Mouse (Mus musculus) heart, adult 2 months (tissue): ENCODE measurements around the gene Drd4. TPM values are rescaled to one million over a fixed set of nuclear protein-coding genes. Genes with fewer than 3 reads are reported as not detected.

Experiments
- DNase-seq, 2 experiments: peaks; one replicate each; pipeline ENCODE4 v3.0.0; 2021
- H3K27ac ChIP-seq: fragments of 200-600 bp; 2 replicates; pipeline ENCODE4 v1.8.1; 2022
- H3K27me3 ChIP-seq: fragments of 200-500 bp; 2 replicates; pipeline ENCODE4 v1.6.1; 2012; ENCODE audit warnings: mild to moderate bottlenecking, low read length, inconsistent platforms, mixed read lengths; ENCODE audit not compliant: control insufficient read depth, insufficient read depth
- H3K36me3 ChIP-seq: fragments of 200-500 bp; 2 replicates; pipeline ENCODE4 v1.6.1; 2012; ENCODE audit warnings: low read length, inconsistent platforms; ENCODE audit not compliant: control insufficient read depth, insufficient read depth
- H3K4me1 ChIP-seq: fragments of 200-500 bp; 2 replicates; pipeline ENCODE4 v1.6.1; 2011; ENCODE audit warnings: low read length; ENCODE audit not compliant: control insufficient read depth, insufficient read depth
- H3K4me3 ChIP-seq: fragments of 200-600 bp; 2 replicates; pipeline ENCODE4 v1.8.1; 2022
- H3K79me2 ChIP-seq: fragments of 200-500 bp; replicated peaks from 2 replicates; pipeline ENCODE4 v1.6.1; 2012; ENCODE audit warnings: mild to moderate bottlenecking, inconsistent platforms, low read length, moderate library complexity, mixed read lengths; ENCODE audit not compliant: control insufficient read depth, insufficient read depth
- H3K9ac ChIP-seq: fragments of 200-500 bp; 2 replicates; pipeline ENCODE4 v1.6.1; 2012; ENCODE audit warnings: low read depth, mild to moderate bottlenecking, control low read depth, inconsistent platforms, low read length, mixed read lengths
- CTCF ChIP-seq: fragments of 200-600 bp; IDR thresholded peaks from 2 replicates; pipeline ENCODE4 v1.8.1; 2022; ENCODE audit warnings: antibody characterized with exemption, mild to moderate bottlenecking, moderate library complexity
- EP300 ChIP-seq: fragments of 200-500 bp; IDR thresholded peaks from 2 replicates; pipeline ENCODE4 v1.6.1; 2011; ENCODE audit warnings: low read depth, low read length, control low read depth; ENCODE audit not compliant: insufficient read depth
- POLR2A ChIP-seq: fragments of 200-500 bp; IDR thresholded peaks from 2 replicates; pipeline ENCODE4 v1.6.1; 2011; ENCODE audit warnings: mild to moderate bottlenecking, low read depth, low read length, control low read depth; ENCODE audit not compliant: insufficient read depth
- WGBS: fragments of 180-500 bp; shearing (Covaris S2); methylation state at CpG from one replicate; pipeline ENCODE4 v1.1.7; 2018; 5-methylcytosine and 5-hydroxymethylcytosine counted together
- intact Hi-C: fragments of 180-260 bp; cut with DNase I; formaldehyde crosslinking; loops from one replicate; pipeline ENCODE4 v1.15.1; 2025
- polyA plus RNA-seq: library from polyadenylated mRNA; depleted of rRNA; stranded (reverse); fragments of >200 nt; gene quantifications from 2 replicates; pipeline ENCODE4 v1.2.3, GENCODE M21; 2012; rRNA removed
- total RNA-seq, 2 experiments: library from RNA; stranded (reverse); gene quantifications; 2 replicates each; pipeline ENCODE4 v1.2.3; 2021

Gene Drd4
- total and polyA plus RNA-seq, 3 experiments: 0.04 TPM; not detected in 2

DNA sequence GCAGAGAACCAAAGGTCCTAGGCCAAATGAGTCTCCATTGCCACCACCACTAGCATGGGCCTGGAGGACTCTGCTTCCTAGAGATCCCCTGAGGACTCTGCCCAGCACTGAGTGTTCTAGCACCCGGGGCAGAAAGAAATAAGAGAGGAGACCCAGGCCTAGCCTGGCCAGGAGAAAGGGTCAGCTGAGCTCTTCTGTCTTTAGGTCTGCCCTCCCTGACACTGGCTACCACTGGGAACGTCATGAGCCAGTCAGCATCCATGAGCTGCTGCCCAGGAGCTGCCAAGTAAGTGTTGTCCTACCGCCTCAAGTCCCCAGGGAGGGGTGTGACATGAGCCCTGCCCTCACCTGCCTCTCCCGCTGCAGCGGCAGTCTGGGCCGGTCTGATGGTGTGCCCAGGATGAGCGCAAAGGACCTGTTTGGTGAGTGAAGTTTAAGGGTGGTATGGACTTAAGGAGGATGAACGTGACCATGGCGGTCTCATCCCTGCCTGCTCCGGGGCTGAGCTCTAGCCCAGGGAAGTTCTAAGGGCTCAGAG is 50.0 kb downstream of the Drd4 start:
- Histone ChIP-seq H3K4me3 (no peak overlapping the region), H3K27me3 (no peaks in the 10 kb centered on the region), H3K27ac (no peak overlapping the region), H3K79me2 (no peaks in the 10 kb centered on the region), H3K9ac (no peak overlapping the region), H3K36me3 (no peaks in the 10 kb centered on the region), H3K4me1 (peaks cover 5% of the 10 kb centered on the region)
- 81% methylated on average over 10 of the region's 10 CpGs for WGBS
- DNase-seq: no peak
- intact Hi-C loops: no loop called here
- TF ChIP-seq POLR2A: no peak
- no peak for TF ChIP-seq CTCF
- TF ChIP-seq EP300: no peak

DNA sequence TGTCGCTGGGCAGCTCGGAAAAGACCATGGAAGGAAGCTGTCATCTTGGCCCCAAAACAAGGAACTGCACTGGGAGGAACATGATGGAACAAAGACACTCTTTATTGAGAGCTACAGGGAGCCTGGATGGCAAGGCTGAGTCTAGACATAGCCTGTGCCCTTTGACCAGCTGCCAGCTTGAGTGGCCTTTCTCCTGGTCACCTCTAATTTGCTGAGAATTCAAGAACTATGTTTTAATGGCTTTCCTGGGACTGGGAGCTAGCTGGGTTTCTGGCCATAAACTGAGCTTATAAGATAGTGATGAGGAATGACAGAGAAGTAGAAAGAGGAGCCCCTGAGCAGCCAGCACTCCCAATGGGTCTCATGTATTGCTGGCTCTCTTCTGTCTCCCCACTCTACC is 51.4 kb downstream of the Drd4 start:
- Histone ChIP-seq H3K9ac (no peak overlapping the region), H3K79me2 (no peaks in the 10 kb centered on the region), H3K4me1 (no peaks in the 10 kb centered on the region; the same call in 1 of the 2 replicates), H3K36me3 (no peaks in the 10 kb centered on the region), H3K27me3 (no peaks in the 10 kb centered on the region), H3K27ac (no peak overlapping the region), H3K4me3 (no peak overlapping the region)
- 77% methylated on average over 2 of the region's 2 CpGs for WGBS
- TF ChIP-seq EP300 (no peak), CTCF (no peak), POLR2A (no peak)
- intact Hi-C loops: no loop called here
- DNase-seq: no peak

DNA sequence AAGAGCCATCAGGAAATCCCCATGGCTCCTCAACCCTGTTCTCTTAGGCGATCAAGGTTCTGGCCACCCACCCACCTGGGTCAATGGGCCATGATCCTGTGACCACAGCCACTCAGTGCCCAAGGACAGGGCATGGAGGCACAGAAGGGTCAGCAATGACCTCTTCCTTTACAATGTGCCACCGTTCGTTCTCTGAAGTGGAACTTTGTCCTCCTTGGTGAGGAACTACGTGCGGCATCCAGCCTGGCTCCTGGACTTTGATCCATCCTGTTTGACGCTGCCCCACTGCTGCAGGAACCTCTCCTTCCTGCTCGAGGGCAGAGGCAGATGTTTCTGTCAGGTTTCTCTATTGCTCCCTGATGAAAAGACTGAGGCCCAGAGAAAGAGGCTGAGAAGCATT is 51.9 kb downstream of the Drd4 start:
- 61% methylated on average over 7 of the region's 7 CpGs for WGBS
- H3K36me3 ChIP-seq: no peaks in the 10 kb centered on the region
- H3K27me3 ChIP-seq: no peaks in the 10 kb centered on the region
- TF ChIP-seq POLR2A: no peak
- TF ChIP-seq EP300: no peak
- TF ChIP-seq CTCF: no peak
- no peak for DNase-seq
- H3K79me2 ChIP-seq: no peaks in the 10 kb centered on the region
- H3K9ac ChIP-seq: no peak overlapping the region
- no peak overlapping the region for H3K4me3 ChIP-seq
- H3K27ac ChIP-seq: no peak overlapping the region
- no peaks in the 10 kb centered on the region for H3K4me1 ChIP-seq
- intact Hi-C loops: no loop called here

DNA sequence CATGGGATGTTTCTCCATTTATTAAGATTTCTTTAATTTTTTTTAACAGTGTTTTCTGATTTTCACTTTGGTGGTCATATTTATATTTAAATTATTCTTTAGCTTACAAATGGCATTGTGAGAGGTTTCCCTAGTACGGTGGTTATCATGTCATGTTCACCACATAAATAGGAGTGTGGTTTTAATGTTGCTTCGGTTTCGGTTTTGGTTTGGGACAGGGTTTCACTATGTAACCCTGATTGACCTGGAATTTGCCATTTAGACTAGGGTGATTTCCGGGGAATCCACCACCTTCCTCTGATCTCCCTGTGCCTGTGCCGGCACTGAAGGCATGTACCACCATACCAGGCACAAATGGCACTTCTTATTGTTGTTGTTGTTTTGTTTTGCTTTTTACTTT is 53.0 kb downstream of the Drd4 start:
- Histone ChIP-seq H3K4me3 (no peak overlapping the region), H3K4me1 (no peaks in the 10 kb centered on the region), H3K27me3 (no peaks in the 10 kb centered on the region), H3K79me2 (no peaks in the 10 kb centered on the region), H3K27ac (no peak overlapping the region), H3K9ac (no peak overlapping the region), H3K36me3 (no peaks in the 10 kb centered on the region)
- 87% methylated on average over 5 of the region's 5 CpGs for WGBS
- TF ChIP-seq EP300 (no peak), POLR2A (no peak), CTCF (no peak)
- no peak for DNase-seq
- intact Hi-C loops: no loop called here

Other genes with a start within 250 kb of the Drd4 start
- gene B4galnt4, start 230.9 kb upstream of the Drd4 start, total RNA-seq: under 1 TPM in 1 of 2 experiments, not detected in 1; 0.07 TPM
- 0.04 and 0.06 TPM in 2 replicates for gene B4galnt4, start 230.9 kb upstream of the Drd4 start, polyA plus RNA-seq
- under 1 TPM; 0.20 to 0.21 TPM for gene Pkp3, start 213.8 kb upstream of the Drd4 start, total RNA-seq
- 0.35 and 1.6 TPM in 2 replicates for gene Pkp3, start 213.8 kb upstream of the Drd4 start, polyA plus RNA-seq
- 1 to 10 TPM; 4.5 to 7.0 TPM for gene Sigirr, start 191.4 kb upstream of the Drd4 start, total RNA-seq
- gene Sigirr, start 191.4 kb upstream of the Drd4 start, polyA plus RNA-seq: 9.4 and 10.2 TPM in 2 replicates
- under 1 TPM in 1 of 2 experiments, not detected in 1; 0.39 TPM for gene Ano9, start 174.2 kb upstream of the Drd4 start, total RNA-seq
- 0.09 and 0.53 TPM in 2 replicates for gene Ano9, start 174.2 kb upstream of the Drd4 start, polyA plus RNA-seq
- gene Ptdss2, start 169.6 kb upstream of the Drd4 start, total RNA-seq: 10 to 100 TPM; 25.9 to 29.7 TPM
- 22.4 and 39.2 TPM in 2 replicates for gene Ptdss2, start 169.6 kb upstream of the Drd4 start, polyA plus RNA-seq
- gene Rnh1, start 119.1 kb upstream of the Drd4 start, total RNA-seq: 10 to 100 TPM; 62.9 to 73.9 TPM
- 73.2 and 96.7 TPM in 2 replicates for gene Rnh1, start 119.1 kb upstream of the Drd4 start, polyA plus RNA-seq
- 100 to 1,000 TPM in 1 of 2 experiments, 10 to 100 TPM in 1; 90.8 to 105 TPM for gene Hras, start 98.0 kb upstream of the Drd4 start, total RNA-seq
- 63.7 and 79.9 TPM in 2 replicates for gene Hras, start 98.0 kb upstream of the Drd4 start, polyA plus RNA-seq
- 1 to 10 TPM; 2.3 to 3.1 TPM for gene Lrrc56, start 97.8 kb upstream of the Drd4 start, total RNA-seq
- gene Lrrc56, start 97.8 kb upstream of the Drd4 start, polyA plus RNA-seq: 4.6 and 4.9 TPM in 2 replicates
- gene Lmntd2, start 77.9 kb upstream of the Drd4 start, total RNA-seq: not detected
- 0.18 and 0.20 TPM in 2 replicates for gene Lmntd2, start 77.9 kb upstream of the Drd4 start, polyA plus RNA-seq
- under 1 TPM; 0.25 to 0.42 TPM for gene Rassf7, start 76.1 kb upstream of the Drd4 start, total RNA-seq
- 2.2 and 3.3 TPM in 2 replicates for gene Rassf7, start 76.1 kb upstream of the Drd4 start, polyA plus RNA-seq
- 10 to 100 TPM; 26.8 to 32.1 TPM for gene Phrf1, start 63.2 kb upstream of the Drd4 start, total RNA-seq
- 8.9 and 10.2 TPM in 2 replicates for gene Phrf1, start 63.2 kb upstream of the Drd4 start, polyA plus RNA-seq
- 1 to 10 TPM; 3.3 to 3.4 TPM for gene Irf7, start 25.5 kb upstream of the Drd4 start, total RNA-seq
- 24.6 and 25.2 TPM in 2 replicates for gene Irf7, start 25.5 kb upstream of the Drd4 start, polyA plus RNA-seq
- gene Cdhr5, start 15.2 kb upstream of the Drd4 start, total RNA-seq: not detected
- gene Cdhr5, start 15.2 kb upstream of the Drd4 start, polyA plus RNA-seq: 0.26 TPM in 1 of 2 replicates, not detected in the other
- not detected for gene Sct, start 12.9 kb upstream of the Drd4 start, total RNA-seq
- gene Sct, start 12.9 kb upstream of the Drd4 start, polyA plus RNA-seq: not detected in 2 replicates
- gene Deaf1, start 35.7 kb downstream of the Drd4 start, total RNA-seq: 10 to 100 TPM; 10.8 to 13.5 TPM
- gene Deaf1, start 35.7 kb downstream of the Drd4 start, polyA plus RNA-seq: 9.7 and 9.8 TPM in 2 replicates
- 10 to 100 TPM; 13.5 to 14.9 TPM for gene Tmem80, start 35.7 kb downstream of the Drd4 start, total RNA-seq
- 28.9 and 34.5 TPM in 2 replicates for gene Tmem80, start 35.7 kb downstream of the Drd4 start, polyA plus RNA-seq
- 1 to 10 TPM; 3.8 to 4.3 TPM for gene Eps8l2, start 46.9 kb downstream of the Drd4 start, total RNA-seq
- 5.8 and 8.9 TPM in 2 replicates for gene Eps8l2, start 46.9 kb downstream of the Drd4 start, polyA plus RNA-seq
- 100 to 1,000 TPM; 110 to 116 TPM for gene Taldo1, start 100.2 kb downstream of the Drd4 start, total RNA-seq
- gene Taldo1, start 100.2 kb downstream of the Drd4 start, polyA plus RNA-seq: 132 and 135 TPM in 2 replicates
- 10 to 100 TPM; 13.4 to 14.9 TPM for gene Gatd1, start 122.1 kb downstream of the Drd4 start, total RNA-seq
- 23.4 and 29.5 TPM in 2 replicates for gene Gatd1, start 122.1 kb downstream of the Drd4 start, polyA plus RNA-seq
- gene Cend1, start 137.5 kb downstream of the Drd4 start, total RNA-seq: 1 to 10 TPM; 1.0 to 1.4 TPM
- gene Cend1, start 137.5 kb downstream of the Drd4 start, polyA plus RNA-seq: 1.8 and 2.6 TPM in 2 replicates
- 10 to 100 TPM; 55.8 to 72.6 TPM for gene Slc25a22, start 145.9 kb downstream of the Drd4 start, total RNA-seq
- 85.8 and 88.9 TPM in 2 replicates for gene Slc25a22, start 145.9 kb downstream of the Drd4 start, polyA plus RNA-seq
- under 1 TPM; 0.37 to 0.70 TPM for gene Pidd1, start 152.0 kb downstream of the Drd4 start, total RNA-seq
- gene Pidd1, start 152.0 kb downstream of the Drd4 start, polyA plus RNA-seq: 1.8 and 2.0 TPM in 2 replicates
- 100 to 1,000 TPM; 848 to 928 TPM for gene Rplp2, start 155.4 kb downstream of the Drd4 start, total RNA-seq
- gene Rplp2, start 155.4 kb downstream of the Drd4 start, polyA plus RNA-seq: 404 and 421 TPM in 2 replicates
- 100 to 1,000 TPM; 398 to 572 TPM for gene Pnpla2, start 163.2 kb downstream of the Drd4 start, total RNA-seq
- gene Pnpla2, start 163.2 kb downstream of the Drd4 start, polyA plus RNA-seq: 597 and 669 TPM in 2 replicates
- 10 to 100 TPM; 15.4 to 19.4 TPM for gene Cracr2b, start 169.1 kb downstream of the Drd4 start, total RNA-seq
- gene Cracr2b, start 169.1 kb downstream of the Drd4 start, polyA plus RNA-seq: 23.8 and 35.0 TPM in 2 replicates
- 100 to 1,000 TPM; 272 to 334 TPM for gene Cd151, start 175.4 kb downstream of the Drd4 start, total RNA-seq
- gene Cd151, start 175.4 kb downstream of the Drd4 start, polyA plus RNA-seq: 395 and 491 TPM in 2 replicates
- 10 to 100 TPM; 71.7 to 82.8 TPM for gene Polr2l, start 183.1 kb downstream of the Drd4 start, total RNA-seq
- 62.6 and 64.4 TPM in 2 replicates for gene Polr2l, start 183.1 kb downstream of the Drd4 start, polyA plus RNA-seq
- 10 to 100 TPM; 17.1 to 40.0 TPM for gene Tspan4, start 183.2 kb downstream of the Drd4 start, total RNA-seq
- gene Tspan4, start 183.2 kb downstream of the Drd4 start, polyA plus RNA-seq: 61.9 and 77.5 TPM in 2 replicates
- 10 to 100 TPM; 45.9 to 52.7 TPM for gene Chid1, start 247.9 kb downstream of the Drd4 start, total RNA-seq
- gene Chid1, start 247.9 kb downstream of the Drd4 start, polyA plus RNA-seq: 20.2 and 30.1 TPM in 2 replicates